7 mouse cellular contexts compared by ENCODE assay signal in genomic region chr11:93987625-93988327, GRCm38 (mm10). TPM values are rescaled to one million over a fixed set of nuclear protein-coding genes. Genes with fewer than 3 reads are reported as not detected.
DNase-seq lines count a peak whose midpoint lies in the region; ATAC-seq and TF ChIP-seq lines count a peak whose summit lies in the region.

No protein-coding gene starts in this region.

- no peaks in the 10 kb centered on the region for H3K27me3 ChIP-seq in spleen, adult 2 months (ENCODE audit: control insufficient read depth, insufficient read depth, low read length)
- no peaks in the 10 kb centered on the region for H3K27me3 ChIP-seq in heart, embryonic 11.5 days (ENCODE audit: control insufficient read depth, insufficient read depth, low read length)
- H3K27me3 ChIP-seq in liver, embryonic 13.5 days: no peaks in the 10 kb centered on the region; the same call in 1 of the 2 replicates

- TF ChIP-seq POLR2A in spleen, adult 2 months (IDR thresholded peaks at IDR 0.05; ENCODE audit: low read depth, low read length): no peak

- H3K27ac ChIP-seq in spleen, adult 2 months (ENCODE audit: insufficient read depth, low read length): peak overlapping the region; percentile 79
- peak overlapping the region; percentile 90 for H3K27ac ChIP-seq in heart, embryonic 11.5 days (ENCODE audit: low read depth, low read length)
- peak overlapping the region; percentile 64 for H3K27ac ChIP-seq in liver, embryonic 13.5 days

- H3K36me3 ChIP-seq in spleen, adult 2 months (ENCODE audit: control insufficient read depth, insufficient read depth, low read length): no peaks in the 10 kb centered on the region
- no peaks in the 10 kb centered on the region for H3K36me3 ChIP-seq in heart, embryonic 11.5 days (ENCODE audit: control insufficient read depth, insufficient read depth, low read length)
- H3K36me3 ChIP-seq in liver, embryonic 13.5 days: no peaks in the 10 kb centered on the region

- no peak for DNase-seq in spleen, adult 2 months (ENCODE audit: low read depth in 1 of 2, low spot score in 2 of 2)
- DNase-seq in spleen, postnatal 14 days (ENCODE audit: low spot score in 2 of 2): no peak
- no peak for DNase-seq in liver, embryonic 13.5 days
- DNase-seq in retina, postnatal 1 day: no peak
- DNase-seq in thymus, postnatal 4 days: no peak
- no peak for DNase-seq in urinary bladder, postnatal 4 days (ENCODE audit: low spot score in 2 of 2)

- no peak for TF ChIP-seq CTCF in spleen, adult 2 months (IDR thresholded peaks at IDR 0.05; ENCODE audit: extremely low read depth, insufficient read depth, insufficient read length, insufficient replicate concordance)

- peak overlapping the region; percentile 46 for H3K9ac ChIP-seq in heart, embryonic 11.5 days (ENCODE audit: low read depth, low read length)
- H3K9ac ChIP-seq in liver, embryonic 13.5 days: peak overlapping the region; percentile 17; the same call in 1 of the 2 replicates

- H3K4me3 ChIP-seq in spleen, adult 2 months (ENCODE audit: extremely low read depth, insufficient read depth, insufficient read length): no peak overlapping the region
- no peak overlapping the region for H3K4me3 ChIP-seq in heart, embryonic 11.5 days (ENCODE audit: low read depth, low read length)
- no peak overlapping the region for H3K4me3 ChIP-seq in liver, embryonic 13.5 days (replicated peaks)

- WGBS in spleen, adult 2 months: 23% methylated on average over 8 of the region's 8 CpGs
- 48% methylated on average over 8 of the region's 8 CpGs for WGBS in heart, embryonic 11.5 days (ENCODE audit: insufficient replicate concordance)
- 32% methylated on average over 8 of the region's 8 CpGs for WGBS in liver, embryonic 13.5 days (ENCODE audit: insufficient replicate concordance)

- H3K4me2 ChIP-seq in heart, embryonic 11.5 days: peak overlapping the region; percentile 25
- no peak overlapping the region for H3K4me2 ChIP-seq in liver, embryonic 13.5 days

- no peaks in the 10 kb centered on the region for H3K9me3 ChIP-seq in heart, embryonic 11.5 days (replicated peaks; ENCODE audit: control insufficient read depth, low read length)
- H3K9me3 ChIP-seq in liver, embryonic 13.5 days (replicated peaks): no peaks in the 10 kb centered on the region

- H3K4me1 ChIP-seq in spleen, adult 2 months (ENCODE audit: control insufficient read depth, insufficient read depth, insufficient read length): peaks cover 14% of the 10 kb centered on the region; the same call in 1 of the 2 replicates
- peaks cover 14% of the 10 kb centered on the region for H3K4me1 ChIP-seq in heart, embryonic 11.5 days (ENCODE audit: control insufficient read depth, insufficient read depth, low read length)
- peaks cover 17% of the 10 kb centered on the region for H3K4me1 ChIP-seq in liver, embryonic 13.5 days (replicated peaks)

- ATAC-seq in heart, embryonic 11.5 days (replicated peaks; ENCODE audit: insufficient number of reproducible peaks, low FRiP score, low TSS enrichment): 0 out of 2 replicates have a peak, but pooled peaks have one; percentile 32
- ATAC-seq in liver, embryonic 13.5 days (ENCODE audit: low read depth): peak; percentile 36; the same call in 1 of the 2 replicates

RNA-seq across cellular contexts. Expression of gene Spag9, which starts 8.1 kb away (rescaled TPM):
- 14.8 and 27.5 TPM in 2 replicates for polyA plus RNA-seq in spleen, adult 2 months (2012; rRNA removed)
- 38.1 and 40.4 TPM in 2 replicates for polyA plus RNA-seq in heart, embryonic 11.5 days (2014; fragmentation: Nextera tagmentation; extraction: Ambion mirVana)
- 9.1 and 10.0 TPM in 2 replicates for polyA plus RNA-seq in liver, embryonic 13.5 days (2015; fragmentation: Nextera tagmentation; extraction: Ambion mirVana)

RNA-seq across cellular contexts. Expression of gene Nme1, which starts 19.5 kb away (rescaled TPM):
- polyA plus RNA-seq in spleen, adult 2 months (2012; rRNA removed): 81.9 and 91.3 TPM in 2 replicates
- 135 and 136 TPM in 2 replicates for polyA plus RNA-seq in heart, embryonic 11.5 days (2014; fragmentation: Nextera tagmentation; extraction: Ambion mirVana)
- polyA plus RNA-seq in liver, embryonic 13.5 days (2015; fragmentation: Nextera tagmentation; extraction: Ambion mirVana): 177 and 207 TPM in 2 replicates

RNA-seq across cellular contexts. Expression of gene Gm20390, which starts 19.7 kb away (rescaled TPM):
- 6.0 and 7.0 TPM in 2 replicates for polyA plus RNA-seq in spleen, adult 2 months (2012; rRNA removed)
- polyA plus RNA-seq in heart, embryonic 11.5 days (2014; fragmentation: Nextera tagmentation; extraction: Ambion mirVana): 308 and 315 TPM in 2 replicates
- 247 and 263 TPM in 2 replicates for polyA plus RNA-seq in liver, embryonic 13.5 days (2015; fragmentation: Nextera tagmentation; extraction: Ambion mirVana)

RNA-seq across cellular contexts. Expression of gene Nme2, which starts 31.7 kb away (rescaled TPM):
- polyA plus RNA-seq in spleen, adult 2 months (2012; rRNA removed): 88.3 and 103 TPM in 2 replicates
- polyA plus RNA-seq in heart, embryonic 11.5 days (2014; fragmentation: Nextera tagmentation; extraction: Ambion mirVana): 277 and 316 TPM in 2 replicates
- 81.5 and 82.6 TPM in 2 replicates for polyA plus RNA-seq in liver, embryonic 13.5 days (2015; fragmentation: Nextera tagmentation; extraction: Ambion mirVana)

Comparison
In these comparisons a context has a peak if more than half of its experiments do, and no peak if none do; other contexts are left out.
1. RNA of gene Gm20390, which starts 19.7 kb away (polyA plus RNA-seq): 308 to 315 TPM in heart, embryonic 11.5 days and 247 to 263 TPM in liver, embryonic 13.5 days; 6.0 to 7.0 TPM in spleen, adult 2 months; every median in the first group is over 10 times any median in the second.
2. Peak in every context shown above with its lines, with median percentiles within 50 percentile points of each other: H3K27ac ChIP-seq.